Mouse (Mus musculus): ENCODE measurements around the gene Acp4. TPM values are rescaled to one million over a fixed set of nuclear protein-coding genes. Genes with fewer than 3 reads are reported as not detected.
"Not testable (repeated sequence)": the region's sequence is repeated elsewhere in the genome, so short reads cannot be mapped to it uniquely, and the experiment has no call there.

The Acp4 gene
- not detected for total RNA-seq (2021)

DNA sequence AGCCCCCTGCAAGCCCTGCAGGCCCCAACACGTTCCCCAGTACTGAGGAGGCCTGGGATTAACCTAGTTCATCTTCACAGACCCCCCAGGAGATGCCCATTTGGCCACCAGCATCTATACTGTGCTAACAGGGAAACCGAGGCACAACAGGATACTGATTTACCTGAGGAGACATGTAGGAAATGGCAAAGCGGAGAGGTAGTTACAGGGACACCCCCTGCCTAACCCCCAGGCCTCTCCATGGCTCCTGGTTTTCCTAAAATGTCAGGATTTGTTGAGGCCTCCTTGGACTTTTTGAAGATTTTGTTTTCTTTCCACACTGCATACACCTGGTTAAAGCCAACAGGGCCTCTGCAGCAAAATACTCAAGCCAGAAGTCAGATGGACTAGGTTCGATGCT lies at the start of gene Acp4:
TSS of gene Acp4 (minus strand) at position 101 of the 400 bp plus-strand sequence.
- intact Hi-C loops (cut with DNase I), result no loop called here

GRCm38 (mm10) chr7:44306516-44307240 lies 49.5 kb upstream of the Acp4 start, which contains the start of gene Clec11a:
Gene Clec11a (minus strand): TSS chr7:44306902.
- intact Hi-C loops (cut with DNase I), result loop anchor here (5.0 to 10.0 kb wide), 3 partner anchors 44 to 1728 kb away; partner anchors contain the start of genes Abcc6, Gm15517 and Nomo1
- DNase-seq, result no peak

More for the DNA sequence above, at the start of gene Acp4:
- no peak for DNase-seq

DNA sequence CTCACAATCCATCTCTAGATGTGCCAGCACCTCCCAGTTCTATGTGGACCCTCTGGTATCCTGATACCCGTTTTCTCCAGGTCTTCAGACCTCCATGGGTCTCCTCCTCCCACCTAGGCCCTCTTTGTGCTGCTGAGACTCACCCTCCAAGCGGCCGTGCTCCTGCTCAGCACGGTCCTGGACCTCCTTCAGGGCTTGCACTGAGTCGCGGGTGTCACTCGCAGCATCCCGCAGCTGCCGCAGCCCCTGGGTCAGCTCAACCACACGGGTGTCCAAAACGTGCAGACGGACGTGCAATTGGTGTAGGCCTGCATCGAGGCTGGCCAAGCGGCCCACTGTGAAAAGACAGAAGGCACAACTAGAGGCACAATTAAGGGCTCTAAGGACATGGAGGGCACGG lies 48.5 kb upstream of the Acp4 start:
- intact Hi-C loops (cut with DNase I), result loop anchor here (2.0 to 10.0 kb wide), 4 partner anchors 43 to 1729 kb away; partner anchors contain the start of genes 1700028J19Rik, 2410002F23Rik, Abcc6 and Gm15517

DNA sequence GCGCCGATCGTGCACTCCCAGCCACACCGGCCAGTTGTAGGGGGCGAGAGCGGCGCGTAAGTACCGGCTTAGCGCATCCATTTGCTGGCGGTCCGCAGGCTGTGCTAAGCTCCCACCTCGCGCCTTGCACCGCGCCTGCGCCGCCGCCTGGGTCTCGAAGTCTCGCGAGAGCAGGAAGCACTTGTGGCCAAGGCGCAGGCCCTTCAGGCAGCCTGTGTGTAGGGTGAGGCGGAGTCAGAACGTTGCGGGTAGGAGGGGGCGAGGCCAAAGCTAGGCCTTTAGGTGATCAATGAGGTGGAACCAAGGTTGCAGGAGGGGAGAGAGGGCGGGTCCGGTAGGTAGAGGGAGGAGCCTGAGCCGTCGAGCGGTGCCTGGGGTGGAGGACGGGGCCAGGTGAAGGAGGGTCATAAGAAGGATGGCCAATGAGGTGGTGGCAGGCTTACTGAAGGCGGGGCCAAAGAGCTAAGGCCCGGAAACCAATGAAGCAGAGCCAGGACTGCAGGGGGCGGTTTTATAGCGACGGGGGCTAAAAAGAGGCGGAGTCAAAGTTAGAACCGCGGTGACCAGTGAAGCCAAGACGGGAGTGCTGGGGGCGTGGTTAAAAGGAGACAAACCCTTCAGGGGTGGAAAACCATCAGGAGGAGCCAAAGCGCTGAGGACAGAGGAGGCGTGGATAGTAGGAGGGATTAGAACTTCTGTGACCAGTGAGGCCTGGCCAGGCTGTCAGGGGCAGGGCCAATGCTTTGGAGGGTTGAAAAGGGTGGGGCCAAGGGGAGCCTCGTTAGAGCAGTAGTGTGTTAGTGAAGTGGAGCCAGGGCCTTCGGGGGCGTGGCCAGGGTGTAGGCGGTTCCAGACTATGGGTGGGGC lies 47.8 kb upstream of the Acp4 start:
- intact Hi-C loops (cut with DNase I), result loop anchor here (2.0 to 10.0 kb wide), 5 partner anchors 43 to 1730 kb away; partner anchors contain the start of genes 1700028J19Rik, 2410002F23Rik, Abcc6 and Aspdh
- peak; percentile 92 to 95 for DNase-seq

More for the DNA sequence above, 48.5 kb upstream of the Acp4 start:
- no peak for DNase-seq

DNA sequence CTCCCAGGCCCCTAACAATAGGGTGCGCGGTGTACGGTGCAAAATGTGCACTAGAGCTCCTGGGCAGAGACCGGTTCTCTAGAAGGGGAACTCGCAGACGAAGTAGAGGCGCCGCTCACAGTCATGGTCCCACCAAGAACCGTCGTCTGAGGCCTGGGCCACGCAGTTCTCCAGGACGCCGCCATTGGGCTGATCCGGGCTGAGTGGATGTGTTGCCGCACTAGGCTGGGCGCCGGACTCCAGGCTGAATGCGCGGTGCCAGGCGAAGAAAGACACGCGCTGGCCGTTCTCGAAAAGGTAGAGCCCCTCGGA lies 47.2 kb upstream of the Acp4 start:
- no peak for DNase-seq
- intact Hi-C loops (cut with DNase I), result loop anchor here (2.0 to 10.0 kb wide), 4 partner anchors 50 to 1730 kb away; partner anchors contain the start of genes 1700028J19Rik, 2410002F23Rik, Abcc6 and Aspdh

GRCm38 (mm10) chr7:44303346-44304340 lies 46.5 kb upstream of the Acp4 start:
- intact Hi-C loops (cut with DNase I), result loop anchor here (2.0 to 10.0 kb wide), 4 partner anchors 51 to 1731 kb away; partner anchors contain the start of genes 1700028J19Rik, 2410002F23Rik, Abcc6 and Aspdh
- DNase-seq, result no peak

DNA sequence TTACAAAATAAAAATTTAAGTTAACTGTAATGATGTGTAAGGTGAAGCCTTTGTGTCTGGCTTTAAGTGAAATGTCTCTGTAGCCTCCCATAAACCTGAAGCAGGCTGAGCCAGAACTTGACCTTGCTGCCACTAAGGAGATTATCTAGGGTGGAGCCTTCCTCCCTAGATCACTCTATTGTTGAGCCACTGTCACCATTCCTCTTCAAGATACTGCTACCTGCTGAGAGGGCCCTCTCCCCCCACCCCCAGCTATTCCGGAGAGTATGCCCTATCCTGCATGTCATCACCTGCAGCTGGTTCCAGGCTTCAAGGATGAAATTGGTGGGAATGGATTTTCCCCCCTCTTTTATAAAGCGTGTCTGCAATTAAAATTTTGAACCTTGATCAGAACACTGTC lies 40.3 kb upstream of the Acp4 start:
- intact Hi-C loops (cut with DNase I), result loop anchor here (2.0 kb wide), 1 partner anchor 19 kb away; no protein-coding TSS in a partner anchor
- DNase-seq, result not testable (repeated sequence)

GRCm38 (mm10) chr7:44291418-44291817 lies 34.2 kb upstream of the Acp4 start:
- DNase-seq, result no peak
- intact Hi-C loops (cut with DNase I), result no loop called here

GRCm38 (mm10) chr7:44290986-44291385 lies 33.8 kb upstream of the Acp4 start:
- intact Hi-C loops (cut with DNase I), result no loop called here
- no peak for DNase-seq

GRCm38 (mm10) chr7:44287760-44288159 lies 30.6 kb upstream of the Acp4 start:
- intact Hi-C loops (cut with DNase I), result no loop called here

DNA sequence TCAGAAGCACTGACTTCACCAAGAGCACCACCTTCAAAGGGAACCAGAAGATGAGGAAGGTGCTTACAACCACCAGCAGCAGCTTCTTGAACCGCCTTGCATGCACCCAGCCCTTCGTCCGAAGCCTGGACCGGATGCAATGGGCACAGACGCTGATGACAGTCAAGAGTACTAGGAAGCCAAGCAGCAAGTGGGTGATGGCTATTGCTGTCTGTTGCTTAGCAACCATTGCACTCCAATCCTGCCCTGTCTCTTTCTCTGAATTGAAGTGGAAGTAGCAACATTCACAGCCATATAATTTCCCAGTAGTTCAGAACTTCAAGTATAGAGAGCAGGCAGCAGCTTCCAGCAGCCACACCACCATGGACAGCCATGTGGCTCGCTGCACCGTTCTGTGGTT lies 24.4 kb upstream of the Acp4 start:
- no peak for DNase-seq
- intact Hi-C loops (cut with DNase I), result no loop called here

More at GRCm38 (mm10) chr7:44287760-44288159, 30.6 kb upstream of the Acp4 start:
- no peak for DNase-seq

GRCm38 (mm10) chr7:44280959-44281358 lies 23.8 kb upstream of the Acp4 start:
- intact Hi-C loops (cut with DNase I), result no loop called here
- no peak for DNase-seq

DNA sequence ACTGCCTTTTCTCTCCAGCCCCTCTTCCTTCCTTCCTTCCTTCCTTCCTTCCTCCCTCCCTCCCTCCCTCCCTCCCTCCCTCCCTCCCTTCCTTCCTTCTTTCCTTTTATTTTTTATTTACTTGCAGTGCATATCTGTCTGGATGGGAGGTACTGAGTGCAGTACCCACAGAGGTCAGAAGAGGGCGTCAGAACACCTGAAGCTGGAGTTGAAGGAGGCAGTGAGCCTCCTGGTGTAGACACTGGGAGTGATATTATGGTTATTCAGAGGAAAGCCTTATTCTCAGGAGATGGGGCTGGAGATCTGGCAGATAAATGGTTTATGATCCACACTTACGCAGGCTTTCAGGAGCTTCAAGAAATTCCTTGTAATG lies 20.1 kb upstream of the Acp4 start:
- DNase-seq, result peak in 1 of 2 experiments; percentile 32
- intact Hi-C loops (cut with DNase I), result no loop called here

DNA sequence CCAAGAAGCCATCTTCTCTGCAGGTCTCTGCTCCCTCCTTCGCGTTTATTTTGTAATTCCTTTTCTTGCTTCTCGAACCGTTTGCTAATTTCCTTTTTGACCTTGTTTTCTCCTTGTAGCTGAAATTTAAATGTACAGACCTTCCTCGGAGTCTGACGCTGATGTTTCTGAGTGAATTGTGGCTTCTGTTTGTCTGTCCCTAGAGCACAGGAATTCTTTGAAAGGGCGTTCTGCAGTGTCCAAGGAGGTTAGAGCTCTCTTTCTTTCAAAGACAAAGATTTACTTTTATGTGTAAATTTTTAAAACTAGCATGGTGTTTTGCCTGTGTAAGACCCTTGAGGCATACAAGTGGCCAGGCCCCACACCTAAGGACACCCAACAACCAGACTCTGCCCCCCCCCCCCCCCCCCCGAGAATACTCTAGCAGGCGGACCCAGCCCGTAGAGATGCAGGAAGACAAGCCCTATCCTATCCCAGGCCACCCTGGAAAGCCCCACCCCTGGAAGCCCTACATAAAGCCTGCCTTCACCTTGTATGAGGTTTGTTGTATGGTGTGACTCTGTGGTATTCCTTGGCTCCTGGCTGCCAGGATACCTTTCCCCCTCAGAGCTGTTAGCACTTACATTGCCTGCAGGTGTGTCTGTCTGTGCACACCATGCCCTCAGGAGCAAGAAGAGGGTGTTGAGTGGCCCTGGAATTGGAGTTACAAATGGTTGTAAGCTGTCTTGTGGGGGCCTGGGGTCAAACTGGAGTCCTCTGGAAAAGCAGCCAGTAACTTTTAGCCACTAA lies 19.5 kb upstream of the Acp4 start:
- intact Hi-C loops (cut with DNase I), result no loop called here
- DNase-seq, result no peak

DNA sequence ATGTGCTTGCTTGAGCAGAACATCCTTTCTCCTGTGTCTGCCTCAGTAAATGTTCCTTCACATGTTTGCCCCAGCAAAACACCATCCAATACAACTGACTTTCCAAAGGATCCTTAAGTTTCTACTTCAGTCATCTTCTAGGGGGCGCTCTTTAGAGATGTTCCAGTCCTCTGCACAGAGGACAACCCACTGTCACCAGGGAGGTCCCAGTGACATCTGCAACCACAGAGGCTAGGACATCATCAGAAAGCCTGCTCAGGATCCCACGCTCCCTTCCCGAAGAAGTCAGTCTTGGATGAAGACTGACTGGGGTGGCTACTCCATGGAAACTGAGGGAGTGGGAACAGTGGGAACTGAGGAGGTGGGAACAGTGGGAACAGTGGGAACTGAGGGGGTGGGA lies 18.4 kb upstream of the Acp4 start:
- DNase-seq, result no peak
- intact Hi-C loops (cut with DNase I), result no loop called here

DNA sequence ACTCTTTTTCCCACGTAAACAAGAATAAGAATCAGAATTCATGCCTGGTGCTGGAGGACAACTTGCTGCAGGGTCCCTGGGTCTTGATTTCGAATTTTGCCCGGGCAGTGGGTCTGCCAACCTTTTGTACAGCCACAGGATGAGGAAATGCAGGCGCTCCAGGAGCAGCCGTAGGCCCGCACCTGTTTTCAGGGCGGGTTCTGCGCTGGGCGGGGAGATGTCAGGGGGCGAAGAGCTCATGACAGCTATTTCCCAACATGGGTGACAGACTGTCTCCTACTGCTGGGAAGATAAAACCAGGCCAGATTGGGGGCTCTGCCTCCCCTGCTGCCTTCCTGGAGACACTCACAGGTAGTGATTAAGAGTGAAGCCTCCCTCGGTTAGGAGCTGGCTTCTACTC lies 16.9 kb upstream of the Acp4 start:
- intact Hi-C loops (cut with DNase I), result no loop called here
- no peak for DNase-seq

DNA sequence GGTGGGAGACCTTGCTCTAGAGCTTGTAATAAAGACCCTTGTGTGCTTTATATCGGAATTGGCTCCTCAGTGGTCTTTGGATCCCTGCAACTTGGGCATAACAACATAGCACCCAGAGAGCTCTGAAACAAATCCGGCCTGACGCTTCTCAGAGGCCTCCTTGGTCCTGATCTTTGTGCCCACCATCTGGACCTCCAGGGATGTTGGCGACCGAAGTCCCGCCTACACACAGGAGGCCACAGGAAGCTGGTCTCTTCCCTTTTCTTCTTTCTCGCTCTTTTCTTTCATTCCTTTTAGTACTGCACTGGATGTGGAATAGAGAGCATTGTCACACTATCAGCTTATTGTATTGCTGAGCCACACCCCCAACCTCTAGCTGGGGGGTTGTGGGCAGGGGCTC lies 16.3 kb upstream of the Acp4 start:
- intact Hi-C loops (cut with DNase I), result no loop called here
- DNase-seq, result no peak

- intact Hi-C loops (cut with DNase I), result no loop called here
- DNase-seq, result no peak
These were observed 15.4 kb upstream of the Acp4 start for GRCm38 (mm10) chr7:44272546-44272945.

DNA sequence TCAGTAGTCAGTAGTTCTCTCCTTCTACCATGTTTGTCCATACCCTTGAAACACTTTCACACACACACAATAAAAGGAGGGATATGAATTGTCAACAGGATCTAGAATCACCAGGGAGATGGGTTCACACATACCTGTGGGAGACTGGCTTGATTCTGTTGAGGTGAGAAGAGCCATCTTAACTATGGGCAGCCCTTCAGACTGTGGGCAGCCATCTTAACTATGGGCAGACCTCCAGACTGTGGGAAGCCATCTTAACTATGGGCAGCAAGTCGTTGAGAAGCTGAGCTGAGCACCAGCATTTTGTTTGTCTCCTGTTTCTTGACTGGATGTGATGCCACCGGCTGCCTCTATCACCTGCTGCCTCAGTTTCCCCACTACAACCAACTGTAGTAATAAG lies 14.1 kb upstream of the Acp4 start:
- no peak for DNase-seq
- intact Hi-C loops (cut with DNase I), result no loop called here

All from heart, postnatal 36 days (tissue).